Mouse (Mus musculus) small intestine, adult 2 months (tissue): ENCODE measurements around the gene Zfhx3.

Source experiments
- CTCF ChIP-seq: fragments of 200-500 bp; IDR thresholded peaks from 2 replicates; pipeline ENCODE4 v1.5.1; 2012; ENCODE audit warnings: low read depth, mild to moderate bottlenecking, control low read depth, inconsistent platforms, low read length, moderate library complexity, mixed read lengths; ENCODE audit not compliant: insufficient replicate concordance, insufficient read length; ENCODE audit errors: extremely low read depth
- POLR2A ChIP-seq: fragments of 200-500 bp; IDR thresholded peaks from 2 replicates; pipeline ENCODE4 v1.6.1; 2012; ENCODE audit warnings: low read depth, mild to moderate bottlenecking, control low read depth, inconsistent platforms, low read length, moderate library complexity

DNA sequence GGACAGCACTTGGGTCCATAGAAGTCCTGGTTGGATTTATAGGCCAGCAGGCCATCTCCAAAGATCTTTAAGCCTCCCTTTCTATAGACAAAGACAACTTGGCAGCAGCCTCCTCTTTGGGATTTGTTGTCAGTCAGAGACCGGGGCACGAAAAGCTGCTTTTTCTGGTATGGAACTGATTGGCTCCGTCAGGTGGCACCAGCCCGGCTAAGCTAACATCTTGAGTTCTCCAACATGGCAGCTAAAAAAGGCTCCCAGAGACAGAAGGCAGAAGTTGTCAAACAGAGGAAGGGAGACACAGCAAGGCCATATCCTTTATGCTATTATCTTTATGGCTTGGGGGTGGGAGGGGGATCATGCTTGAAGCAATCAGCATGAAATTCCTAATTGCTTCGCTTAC, 947.0 kb downstream of the Zfhx3 start:
- TF ChIP-seq POLR2A: no peak
- no peak for TF ChIP-seq CTCF
